Mouse (Mus musculus) adrenal gland, postnatal 14 days (tissue): ENCODE measurements around the gene Rgs9. TPM values are rescaled to one million over a fixed set of nuclear protein-coding genes. Genes with fewer than 3 reads are reported as not detected.
"Not testable (repeated sequence)": the region's sequence is repeated elsewhere in the genome, so short reads cannot be mapped to it uniquely, and the experiment has no call there.

Source experiments
- DNase-seq: peaks from one replicate; pipeline ENCODE4 v3.0.0; 2021; ENCODE audit warnings: mixed read lengths
- total RNA-seq: library from RNA; stranded (reverse); gene quantifications from 2 replicates; pipeline ENCODE4 v1.2.3, GENCODE M21; 2021

The Rgs9 gene
- total RNA-seq, 1 experiment from 2014 or later, result 4.5 TPM

DNA sequence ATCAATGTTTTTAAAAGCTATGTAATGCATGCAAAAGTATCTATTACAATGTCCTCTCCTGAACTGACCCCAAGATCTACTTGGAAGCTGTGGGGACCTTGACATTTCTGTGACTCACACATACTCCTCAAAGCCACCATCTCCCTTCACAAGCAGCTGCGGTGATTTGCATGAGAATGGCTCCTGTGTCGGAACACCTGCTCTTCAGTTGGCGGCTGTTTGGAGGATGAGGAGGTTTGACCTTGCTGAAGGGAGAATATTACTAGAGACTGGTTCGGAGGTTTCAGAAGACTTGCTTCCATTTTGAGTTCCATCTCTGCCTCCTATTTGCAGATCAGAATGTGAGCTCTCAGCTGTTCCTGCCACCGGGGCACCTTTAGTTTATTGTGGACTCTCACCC is 7.8 kb upstream of the Rgs9 start:
- no peak for DNase-seq

DNA sequence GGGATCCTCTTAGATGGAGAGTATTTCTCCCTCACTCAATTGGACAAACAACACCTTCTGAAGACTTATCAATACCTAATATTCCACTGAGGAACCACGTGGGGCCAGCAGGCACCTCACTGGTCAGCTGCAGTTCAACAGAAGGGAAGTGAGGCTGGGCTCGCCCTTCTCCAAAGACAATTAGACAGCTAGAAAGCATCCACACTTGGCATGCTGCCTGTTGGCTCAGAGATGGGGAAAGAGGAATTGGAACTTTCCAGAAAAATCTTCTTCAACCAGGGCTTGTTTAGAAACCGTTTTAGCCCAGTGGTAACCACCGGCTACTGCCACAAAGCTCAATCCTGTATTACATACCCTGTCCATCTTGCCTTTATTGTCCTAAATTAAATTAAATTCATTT is 4.4 kb upstream of the Rgs9 start:
- peak; percentile 69 for DNase-seq

DNA sequence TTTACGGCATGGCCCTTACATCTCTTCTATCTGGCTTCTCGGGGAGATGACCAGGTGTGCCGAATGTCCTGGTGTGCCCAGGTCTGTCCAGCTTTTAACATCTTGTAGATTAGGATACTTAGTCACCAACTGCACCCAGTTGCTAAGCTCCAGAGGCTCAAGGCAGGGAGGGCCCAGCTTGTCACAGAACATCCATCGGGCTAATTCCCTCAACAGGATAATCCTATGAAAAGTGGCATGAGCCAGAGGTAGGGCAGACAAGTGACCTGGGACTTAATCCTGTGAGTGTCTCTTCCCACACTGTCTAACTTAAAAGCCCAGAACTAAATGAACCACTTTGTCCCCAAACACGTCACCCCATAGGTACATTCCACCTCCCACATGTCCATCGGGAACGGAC is 898 bp downstream of the Rgs9 start:
- DNase-seq, result no peak

DNA sequence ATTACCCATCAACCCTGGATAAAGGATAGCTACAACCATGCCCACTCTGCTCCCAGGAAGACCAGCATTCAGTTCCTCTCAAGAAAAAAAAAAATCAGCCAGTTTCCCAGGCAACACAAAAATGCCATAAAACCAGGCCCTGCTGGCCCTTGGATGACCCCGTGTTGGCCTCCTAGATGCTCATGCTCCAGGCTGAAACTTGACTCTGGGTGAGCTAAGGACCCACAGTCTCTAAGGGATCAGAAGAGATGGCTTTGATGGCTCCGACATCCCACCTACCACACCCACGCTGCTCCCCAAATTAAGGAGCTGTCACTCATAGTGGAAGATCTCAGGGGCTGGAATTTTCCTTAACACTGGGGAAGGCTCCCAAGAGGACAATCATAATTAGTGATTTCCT is 5.9 kb downstream of the Rgs9 start:
- no peak for DNase-seq

DNA sequence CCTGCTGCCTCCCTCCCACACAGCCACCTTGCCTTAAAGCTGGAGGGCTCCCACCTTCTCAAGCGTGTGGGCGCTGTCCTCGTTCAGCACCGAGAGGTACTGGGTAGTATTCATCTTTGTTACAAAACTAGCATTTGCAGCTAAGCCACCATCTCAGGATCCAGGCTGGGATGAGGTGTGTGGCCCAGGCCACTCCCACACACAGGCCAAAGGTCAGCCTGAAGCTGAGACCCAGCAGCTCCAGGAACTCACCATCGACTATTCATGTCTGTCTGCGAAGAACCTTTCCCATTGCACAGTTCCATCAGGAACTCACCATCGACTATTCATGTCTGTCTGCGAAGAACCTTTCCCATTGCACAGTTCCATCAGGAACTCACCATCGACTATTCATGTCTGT is 8.6 kb downstream of the Rgs9 start:
- DNase-seq, result not testable (repeated sequence)

DNA sequence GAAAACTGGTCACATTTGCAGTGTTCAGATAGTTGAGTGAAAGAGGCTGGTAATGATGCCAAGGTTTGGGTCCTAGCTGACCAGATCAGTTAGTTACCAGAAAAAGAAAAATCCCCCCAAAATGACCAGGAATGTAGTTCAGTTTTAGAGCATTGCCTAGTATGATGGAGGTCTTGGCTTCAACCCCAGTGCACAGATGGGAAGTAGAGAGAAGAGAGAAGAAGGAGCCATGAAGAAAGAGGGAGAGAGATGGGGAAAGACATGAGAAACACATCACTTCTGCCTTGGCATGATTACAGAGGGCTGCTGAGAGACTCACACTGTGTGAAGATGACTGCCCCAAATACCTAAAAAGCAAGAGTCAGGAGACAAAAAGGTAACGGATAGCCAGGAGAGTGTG is 13.1 kb downstream of the Rgs9 start:
- no peak for DNase-seq

DNA sequence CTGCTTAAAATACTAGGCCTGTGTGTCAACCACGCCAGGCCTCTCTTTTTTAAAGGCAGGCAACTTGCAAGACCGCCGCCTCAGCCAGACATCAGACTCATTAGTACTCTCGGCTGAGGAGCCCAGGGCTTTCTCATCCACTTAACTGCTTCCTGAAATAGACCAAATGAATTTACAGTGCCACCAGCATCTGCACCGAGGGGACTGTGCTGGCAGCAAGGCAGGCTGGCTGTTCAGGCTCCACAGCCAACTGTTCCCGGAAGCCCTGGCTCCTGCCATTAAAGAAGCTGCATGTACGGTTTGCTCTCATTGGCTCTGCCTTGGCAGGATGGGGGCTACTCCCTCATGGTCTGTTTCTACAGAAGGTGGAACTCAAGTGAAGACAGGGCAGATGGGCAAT is 19.7 kb downstream of the Rgs9 start:
- DNase-seq, result no peak

DNA sequence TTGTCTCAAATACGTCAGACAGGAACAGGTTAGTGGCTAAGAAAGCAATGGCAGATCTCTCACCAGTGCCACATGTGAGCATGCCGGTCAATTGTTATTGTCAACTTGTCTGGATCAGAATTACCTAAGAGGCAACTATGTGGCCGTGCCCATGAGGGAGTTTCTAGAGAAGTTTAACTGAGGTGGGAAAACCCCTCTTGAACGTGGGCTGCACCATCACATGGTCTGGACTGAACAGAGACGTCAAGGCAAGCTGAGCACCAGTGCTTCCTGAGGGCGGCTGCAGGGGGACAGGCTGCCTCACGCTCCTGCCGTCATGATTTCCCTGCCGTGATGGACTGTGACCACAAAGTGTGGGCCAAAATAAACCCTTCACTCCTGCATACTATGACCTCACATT is 26.5 kb downstream of the Rgs9 start:
- no peak for DNase-seq

DNA sequence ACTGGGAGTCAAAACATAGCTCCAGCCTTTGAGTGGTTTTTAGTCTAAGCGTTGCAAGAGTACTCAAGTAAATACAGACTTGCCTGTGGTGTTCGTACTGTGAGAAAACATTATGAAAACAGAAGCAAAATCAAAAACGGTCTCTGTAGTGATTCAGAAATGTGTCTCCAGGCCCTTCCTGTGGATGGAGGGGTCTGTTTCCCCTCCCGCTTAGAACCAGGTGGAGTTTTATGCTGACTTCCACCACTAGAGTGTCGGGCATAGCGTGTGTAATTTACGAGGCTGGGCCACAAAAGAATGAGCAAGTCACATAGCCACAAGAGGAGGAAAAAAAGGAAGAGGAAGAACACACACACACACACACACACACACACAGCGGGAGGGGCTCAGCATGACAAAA is 27.6 kb downstream of the Rgs9 start:
- DNase-seq, result no peak

DNA sequence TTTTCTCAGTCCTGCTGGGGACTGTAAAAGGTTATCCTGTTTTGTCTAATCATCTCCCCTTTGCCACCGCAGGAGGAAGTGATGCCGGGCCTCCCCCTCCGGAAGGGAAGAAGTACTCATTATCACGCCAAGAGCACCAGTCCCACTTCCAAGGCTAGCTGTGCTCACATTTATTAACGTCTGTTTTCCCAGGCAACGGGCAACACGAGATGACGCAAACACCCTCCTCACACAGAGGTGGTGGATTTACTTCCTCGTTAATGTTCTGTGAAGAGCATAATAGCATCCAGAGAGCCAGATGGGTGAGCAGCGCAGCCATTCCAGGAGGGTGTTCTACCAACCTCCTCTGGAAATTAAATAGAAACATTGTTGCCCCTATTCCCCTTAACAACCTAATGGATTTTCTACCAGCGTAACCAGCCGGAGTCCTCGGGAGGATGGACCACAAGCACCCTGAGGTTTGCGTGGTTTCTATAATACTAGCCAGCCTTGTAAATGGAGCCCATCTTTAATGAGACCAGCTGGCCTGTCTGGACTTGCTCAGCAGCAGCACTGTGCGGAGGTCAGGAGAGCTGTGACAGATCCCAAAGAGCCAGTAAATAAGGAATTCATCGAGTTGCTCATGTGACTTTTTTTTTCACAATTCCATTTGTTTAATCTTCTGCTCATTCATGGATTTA is 28.1 kb downstream of the Rgs9 start:
- no peak for DNase-seq

DNA sequence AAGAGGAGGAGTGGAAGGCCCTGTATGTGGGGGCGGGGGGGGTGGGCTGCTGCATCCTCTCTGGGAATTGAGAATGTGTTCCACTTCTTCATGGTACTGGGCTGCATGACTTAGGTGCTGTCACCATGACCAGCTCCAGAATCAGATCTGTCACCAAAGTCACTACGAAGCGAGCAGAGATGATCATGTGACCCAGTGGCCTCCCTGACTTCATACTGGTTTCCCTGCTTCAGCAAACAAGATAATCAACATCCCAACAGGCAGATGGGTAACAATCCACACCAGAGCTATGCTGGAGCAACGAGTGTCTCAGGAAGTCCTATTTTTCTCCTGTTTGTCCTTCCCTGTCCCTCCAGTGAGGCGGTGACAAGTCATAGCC is 28.7 kb downstream of the Rgs9 start:
- no peak for DNase-seq

DNA sequence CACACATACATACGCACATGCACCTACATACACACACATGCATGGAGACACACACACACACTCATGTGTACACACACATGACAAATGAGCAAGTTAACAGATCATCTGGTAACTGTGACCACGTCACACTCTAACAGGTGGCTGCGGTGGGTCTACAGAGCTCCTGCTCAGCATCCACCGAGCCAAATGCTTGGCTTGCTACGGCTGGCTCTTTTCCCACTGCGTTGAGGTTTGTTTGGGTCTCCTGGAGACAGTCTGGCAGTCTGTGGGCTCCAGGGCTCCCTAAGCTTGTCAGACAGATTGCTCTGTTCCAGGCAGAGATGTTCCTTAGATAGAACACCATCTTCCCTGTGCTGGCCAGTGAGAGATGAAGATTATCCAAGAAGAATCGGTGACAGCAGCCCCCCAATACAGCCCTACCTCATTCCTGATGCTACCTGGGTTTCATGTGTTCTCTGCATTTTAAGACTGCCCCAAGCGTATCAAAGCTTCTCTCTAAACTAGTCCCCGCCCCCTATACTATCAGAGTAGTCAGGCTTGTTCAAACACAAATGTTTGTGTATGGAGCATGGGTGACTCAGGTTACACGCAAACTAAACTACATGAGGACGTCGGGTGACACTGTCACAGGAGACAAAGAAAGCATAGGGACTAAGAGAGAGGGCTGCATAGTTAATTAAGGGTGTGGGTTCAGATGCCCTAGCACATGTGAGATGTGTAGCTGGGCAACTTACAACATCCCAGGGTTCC is 31.6 kb downstream of the Rgs9 start:
- no peak for DNase-seq

DNA sequence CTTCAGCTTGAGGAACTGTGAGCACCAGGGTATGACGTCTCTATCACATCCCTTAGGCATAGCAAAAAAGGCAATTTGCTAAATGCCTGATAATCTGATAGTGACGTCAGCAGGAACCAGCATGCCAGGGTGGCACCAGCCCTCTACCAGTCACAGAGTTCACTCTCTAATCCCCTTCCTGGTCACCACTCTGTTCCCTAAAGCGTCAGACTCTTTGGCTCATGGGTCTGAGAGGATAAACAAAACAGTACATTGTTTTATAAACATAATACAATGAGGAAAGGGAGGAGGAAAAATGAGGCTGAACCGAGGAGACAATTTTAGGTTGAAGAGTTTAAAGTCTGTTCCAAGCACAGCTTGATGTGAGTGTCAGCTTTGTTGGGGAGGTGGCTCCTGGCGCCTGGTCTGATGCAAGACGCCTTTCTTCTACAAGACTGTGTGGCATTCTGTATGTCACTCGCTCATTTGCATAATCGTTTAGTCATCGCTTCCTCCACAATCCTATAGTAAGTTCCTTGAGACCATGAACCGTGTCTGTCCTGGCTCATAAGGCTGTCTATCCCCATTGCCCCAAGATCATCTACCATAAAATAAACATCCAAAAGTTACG is 33.7 kb downstream of the Rgs9 start:
- no peak for DNase-seq

DNA sequence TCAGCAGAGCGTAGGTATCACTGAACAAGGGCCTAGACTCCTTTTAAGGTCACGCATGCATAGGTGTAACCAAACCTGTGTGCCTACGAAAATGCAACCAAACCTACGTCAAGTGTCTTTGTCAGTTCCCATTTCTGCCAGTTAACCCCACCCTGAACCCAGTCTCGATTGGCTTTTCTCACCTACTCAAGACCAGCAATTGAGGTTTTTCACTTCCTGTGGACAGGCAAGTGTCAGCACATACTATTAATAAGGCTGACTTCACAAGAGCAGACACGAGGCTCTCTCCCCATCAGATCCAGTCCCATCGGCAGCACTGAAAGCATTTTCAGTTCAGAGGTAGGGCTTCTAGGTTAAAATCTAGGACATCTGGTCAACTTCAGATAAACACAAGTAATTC is 37.4 kb downstream of the Rgs9 start:
- no peak for DNase-seq

DNA sequence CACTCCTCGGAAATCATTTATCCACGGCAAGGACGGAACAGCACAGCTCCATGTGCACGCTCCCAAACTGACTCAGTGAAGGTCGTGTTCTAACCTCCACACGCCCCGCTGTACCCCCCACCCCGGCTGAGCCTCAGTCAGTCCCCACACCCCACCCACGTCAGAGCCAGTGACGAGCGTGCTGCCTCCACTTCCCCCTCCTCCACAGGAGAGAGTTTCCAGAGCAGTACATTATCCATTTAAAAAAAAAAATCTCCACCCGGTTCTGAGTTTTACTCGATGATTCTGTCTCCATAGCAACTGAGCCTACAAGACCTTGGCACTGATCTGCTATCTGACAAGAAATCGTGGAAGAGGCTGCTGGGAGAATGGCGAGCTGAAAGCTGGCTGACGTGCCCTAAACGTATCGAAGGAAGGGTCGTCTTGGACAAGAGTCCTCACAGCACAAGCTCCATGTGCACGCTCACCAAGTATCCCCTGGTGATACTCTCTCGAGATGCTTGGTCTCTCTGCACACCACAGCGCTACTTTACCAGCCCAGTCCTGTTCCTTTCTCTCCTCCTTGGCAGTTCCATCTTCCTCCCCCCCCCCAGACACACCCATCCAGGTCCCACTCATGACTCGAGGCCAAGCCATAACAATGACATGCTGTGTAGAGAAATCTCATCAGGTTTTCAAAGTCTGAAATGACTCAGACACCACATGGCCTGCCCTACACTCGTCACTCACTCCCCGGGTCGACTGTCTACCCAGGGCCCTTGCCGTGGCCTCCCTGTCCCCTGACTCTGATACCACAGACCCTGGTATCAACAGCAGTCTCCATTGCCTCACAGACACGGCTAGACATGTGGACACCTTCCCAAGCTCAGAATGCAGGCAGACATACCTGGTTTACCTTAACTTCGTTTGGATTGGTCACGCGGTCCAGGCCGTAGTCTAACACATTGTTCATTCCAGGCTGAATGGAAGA is 38.7 kb downstream of the Rgs9 start:
- peak; percentile 61 for DNase-seq

DNA sequence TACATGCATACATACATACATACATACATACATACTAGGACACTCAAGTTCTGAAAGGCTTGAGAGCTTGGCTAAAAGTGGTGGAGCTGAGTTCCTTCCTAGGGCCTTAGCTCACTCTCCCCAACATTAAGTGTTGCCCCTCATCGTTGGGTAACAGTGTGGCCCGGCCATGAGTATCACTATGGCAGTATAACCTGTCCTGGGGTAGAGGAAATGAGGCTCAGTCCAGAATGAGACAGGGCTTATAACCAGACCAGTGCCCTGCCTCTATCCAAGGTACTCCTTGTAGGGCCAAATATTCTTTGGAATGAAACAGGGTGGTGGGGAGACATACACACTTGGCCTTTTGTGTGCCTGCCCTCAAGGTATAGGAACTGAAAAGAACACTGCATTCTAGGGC is 40.1 kb downstream of the Rgs9 start:
- no peak for DNase-seq

DNA sequence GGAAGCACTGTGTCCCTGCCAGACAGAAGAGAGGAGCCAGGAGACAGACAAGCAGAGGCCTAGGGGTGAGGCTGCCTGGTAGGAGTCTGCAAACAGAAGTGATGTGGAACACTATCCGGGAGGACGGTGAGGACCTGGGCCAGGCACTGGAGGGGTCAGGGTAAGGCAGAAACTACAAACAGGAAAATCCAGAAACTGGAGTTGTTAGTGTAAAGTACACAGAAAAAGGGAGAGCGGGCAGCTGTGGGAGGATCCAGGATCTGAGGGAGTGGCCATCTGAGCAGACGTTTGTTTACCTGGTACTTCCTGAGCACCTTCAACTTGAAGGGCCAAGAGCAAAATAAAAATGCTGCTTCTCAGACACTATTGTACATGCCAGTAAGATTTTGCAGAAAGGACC is 42.9 kb downstream of the Rgs9 start:
- DNase-seq, result no peak

DNA sequence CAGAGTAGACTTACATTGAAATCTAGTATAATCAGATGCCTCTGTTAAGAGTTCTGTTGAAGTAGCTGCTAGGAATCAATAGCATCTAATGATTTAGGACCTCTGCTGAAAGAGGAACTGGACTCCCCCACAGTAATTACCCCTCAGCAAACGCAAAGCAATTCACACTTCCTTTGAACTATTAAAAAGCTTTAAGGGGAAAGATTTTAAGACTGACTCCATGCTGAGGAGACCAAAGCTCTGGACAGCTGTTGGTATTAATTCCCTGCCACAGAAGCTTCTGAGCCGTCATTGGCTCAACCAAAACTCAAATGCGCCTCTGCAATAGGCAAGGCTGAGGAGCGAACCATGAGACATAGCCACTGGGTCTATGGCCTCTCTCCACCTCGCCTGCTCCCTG is 45.4 kb downstream of the Rgs9 start:
- no peak for DNase-seq

DNA sequence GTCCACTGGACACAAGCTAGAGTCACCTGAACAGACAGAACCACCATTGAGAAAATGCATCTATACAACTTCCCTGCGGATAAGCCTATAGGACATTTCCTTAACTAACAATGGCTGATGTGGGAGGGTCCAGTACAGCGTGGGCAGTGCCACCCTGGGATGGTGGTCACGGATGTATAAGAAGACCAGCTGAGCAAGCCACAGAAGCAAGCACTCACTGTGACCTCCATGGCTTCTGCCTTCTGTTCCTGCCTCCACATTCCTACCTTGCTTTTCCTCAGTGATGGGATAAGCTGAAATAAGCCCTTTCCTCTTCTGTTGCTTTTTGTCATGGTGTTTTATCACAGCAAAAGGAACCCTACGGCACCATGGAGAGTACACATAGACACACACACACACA is 47.4 kb downstream of the Rgs9 start:
- DNase-seq, result no peak

DNA sequence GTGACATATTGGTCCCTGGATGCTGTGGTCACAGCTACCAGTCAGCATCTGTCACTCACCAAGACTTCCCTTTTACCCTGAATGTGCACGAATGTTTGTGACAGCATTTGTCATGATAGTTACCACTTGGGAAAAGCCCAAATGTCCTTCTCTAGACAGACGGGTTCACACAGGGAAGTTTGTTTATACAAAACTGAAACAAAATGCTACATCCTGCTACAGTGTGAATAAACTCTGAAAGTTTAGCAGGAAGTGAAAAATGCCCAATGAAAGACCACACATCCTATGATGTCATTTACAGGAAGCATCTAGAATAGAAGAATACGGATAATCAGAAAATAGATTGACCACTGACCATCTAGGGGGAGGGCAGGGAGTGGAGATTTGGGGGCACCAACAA is 51.0 kb downstream of the Rgs9 start:
- DNase-seq, result no peak

DNA sequence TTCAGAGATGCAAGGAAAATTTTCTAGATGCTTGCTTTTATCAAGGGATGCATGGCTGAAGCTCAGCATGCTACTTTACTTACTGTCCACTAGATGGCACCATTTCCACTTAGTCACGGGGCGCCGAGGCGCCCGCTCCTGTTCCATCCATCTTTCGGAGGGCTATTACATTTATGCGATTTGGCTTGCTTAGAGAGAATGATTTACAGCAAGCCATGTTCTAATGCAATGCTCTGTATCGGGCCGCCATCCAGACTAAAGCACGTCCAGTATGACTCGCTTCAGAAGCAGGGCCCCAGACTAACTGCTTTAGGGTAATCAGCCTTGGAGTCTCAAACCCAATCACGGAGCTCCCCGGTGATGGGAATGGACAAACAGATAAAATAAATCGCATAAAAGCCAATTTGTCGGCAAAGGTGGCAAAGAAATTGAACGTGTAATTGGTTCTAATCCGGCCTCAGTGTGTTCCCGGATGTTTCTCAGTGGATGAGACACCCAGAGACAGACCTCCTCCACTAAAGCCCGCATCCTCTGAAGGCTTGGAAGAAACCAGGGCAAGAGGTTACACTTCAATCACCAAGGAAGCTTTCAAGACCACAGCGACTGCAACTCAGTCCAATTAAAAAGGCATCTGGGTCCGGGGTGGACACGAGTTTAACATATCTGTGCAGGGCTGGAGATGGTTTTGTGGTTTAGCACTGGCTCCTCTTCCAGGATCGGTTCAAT is 53.1 kb downstream of the Rgs9 start:
- DNase-seq, result peak; percentile 44

DNA sequence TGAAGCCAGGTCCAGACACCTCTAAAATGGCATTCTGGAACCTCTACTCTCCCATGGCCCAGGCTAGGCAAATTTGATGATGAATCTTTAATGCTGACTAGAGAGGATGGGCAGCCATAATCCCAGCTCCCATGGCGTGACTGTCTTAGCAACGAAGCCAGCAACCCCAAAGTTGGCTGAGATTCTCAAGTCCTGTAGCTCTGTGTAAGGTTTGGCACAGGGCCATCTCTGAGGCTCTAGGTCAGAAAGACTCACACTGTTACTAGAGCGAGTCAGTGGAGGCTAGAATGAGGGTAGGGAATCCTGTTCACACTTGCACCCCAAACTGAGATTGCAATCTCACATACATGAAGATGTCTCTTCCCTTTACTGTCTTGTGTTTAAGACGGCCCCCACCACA is 57.8 kb downstream of the Rgs9 start:
- DNase-seq, result peak; percentile 36
